Mouse (Mus musculus) A20 (cell line): Measurements from ENCODE around the gene Cysltr2.

ENCODE experiments used
- DNase-seq: peaks from one replicate; pipeline ENCODE4 v3.0.0-alpha.2; 2011; ENCODE audit warnings: low read depth, low spot score

Gene Cysltr2

GRCm38 (mm10) chr14:73048937-73049336, at the start of gene Cysltr2:
Gene Cysltr2 (minus strand): TSS chr14:73049114.
- peak; percentile 85 for DNase-seq

GRCm38 (mm10) chr14:73094802-73095550, 46.1 kb upstream of the Cysltr2 start:
- DNase-seq, result no peak

- no peak for DNase-seq
Observed at GRCm38 (mm10) chr14:73092871-73093270, 44.0 kb upstream of the Cysltr2 start.

- no peak for DNase-seq
Observed at GRCm38 (mm10) chr14:73088224-73088623, 39.3 kb upstream of the Cysltr2 start.

GRCm38 (mm10) chr14:73087746-73088145, 38.8 kb upstream of the Cysltr2 start:
- DNase-seq, result no peak

- no peak for DNase-seq
Observed at GRCm38 (mm10) chr14:73087247-73087646, 38.3 kb upstream of the Cysltr2 start.

GRCm38 (mm10) chr14:73086425-73086824, 37.5 kb upstream of the Cysltr2 start:
- DNase-seq, result no peak

- DNase-seq, result no peak
Observed at GRCm38 (mm10) chr14:73083563-73083962, 34.6 kb upstream of the Cysltr2 start.

GRCm38 (mm10) chr14:73064460-73064859, 15.5 kb upstream of the Cysltr2 start:
- DNase-seq, result no peak

GRCm38 (mm10) chr14:73058755-73059154, 9.8 kb upstream of the Cysltr2 start:
- DNase-seq, result no peak

- DNase-seq, result peak; percentile 51
Observed at GRCm38 (mm10) chr14:73057764-73058163, 8.8 kb upstream of the Cysltr2 start.

- peak; percentile 42 for DNase-seq
Observed at GRCm38 (mm10) chr14:73056813-73057212, 7.9 kb upstream of the Cysltr2 start.

GRCm38 (mm10) chr14:73045199-73045928, 3.5 kb downstream of the Cysltr2 start:
- DNase-seq, result no peak

- no peak for DNase-seq
Observed at GRCm38 (mm10) chr14:73041689-73042088, 7.2 kb downstream of the Cysltr2 start.

- peak; percentile 30 for DNase-seq
Observed at GRCm38 (mm10) chr14:73033290-73033689, 15.6 kb downstream of the Cysltr2 start.

GRCm38 (mm10) chr14:73031218-73031617, 17.7 kb downstream of the Cysltr2 start:
- no peak for DNase-seq

GRCm38 (mm10) chr14:73017272-73017671, 31.6 kb downstream of the Cysltr2 start:
- DNase-seq, result no peak

GRCm38 (mm10) chr14:73015386-73015785, 33.5 kb downstream of the Cysltr2 start:
- no peak for DNase-seq

- DNase-seq, result no peak
Observed at GRCm38 (mm10) chr14:73013723-73014544, 35.0 kb downstream of the Cysltr2 start.

GRCm38 (mm10) chr14:73001814-73002213, 47.1 kb downstream of the Cysltr2 start:
- DNase-seq, result no peak

GRCm38 (mm10) chr14:73000325-73000724, 48.6 kb downstream of the Cysltr2 start:
- DNase-seq, result peak; percentile 61

GRCm38 (mm10) chr14:72998111-72998510, 50.8 kb downstream of the Cysltr2 start:
- DNase-seq, result no peak
